Mouse (Mus musculus) G1E (cell line): ENCODE results near the gene Lima1.

Experiments
- CTCF ChIP-seq: IDR thresholded peaks from 2 replicates; pipeline ENCODE4 v1.5.1; 2012; ENCODE audit warnings: low read depth, low read length, inconsistent platforms, mixed read lengths
- TAL1 ChIP-seq: conservative IDR thresholded peaks from 2 replicates; pipeline ENCODE4 v1.6.1; 2012; ENCODE audit warnings: low read depth, low read length, inconsistent platforms, mixed read lengths

DNA sequence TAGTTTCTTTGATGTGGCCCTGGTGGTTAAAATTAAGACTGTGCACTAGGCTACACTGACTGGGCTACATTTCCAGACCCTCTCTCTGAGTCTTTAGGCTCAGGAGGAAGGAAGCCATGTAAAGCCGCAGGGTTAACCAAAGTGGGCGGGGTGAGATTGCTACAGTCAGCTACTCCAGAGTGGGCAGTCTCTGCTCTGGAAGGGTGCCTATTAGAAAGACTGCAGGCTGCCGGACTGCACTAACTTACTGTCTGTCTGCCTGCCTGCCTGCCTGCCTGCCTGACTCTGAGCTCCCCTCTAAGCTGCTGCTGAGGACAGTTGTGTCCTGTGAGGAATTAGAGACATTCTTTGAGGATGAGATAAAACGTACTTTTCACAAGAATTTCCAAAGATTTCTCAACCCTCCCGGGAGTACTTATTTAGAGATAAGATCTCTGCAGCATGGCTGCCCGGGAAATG lies 72.0 kb downstream of the Lima1 start:
- no peak for TF ChIP-seq CTCF
- no peak for TF ChIP-seq TAL1
